Mouse (Mus musculus): ENCODE measurements around the gene Gm45716. TPM values are rescaled to one million over a fixed set of nuclear protein-coding genes. Genes with fewer than 3 reads are reported as not detected.

Gene Gm45716
- polyA plus RNA-seq (2021; fragmentation: Nextera tagmentation): 9.4 and 11.0 TPM in 2 replicates
- long read RNA-seq, experiment 1, partial matches to known transcripts: 21 of 21 reads
- long read RNA-seq, experiment 1, other reads (novel, unspliced or antisense): 0 of 21 reads
- long read RNA-seq, experiment 2, partial matches to known transcripts: 2 of 2 reads
- long read RNA-seq, experiment 2, other reads (novel, unspliced or antisense): 0 of 2 reads

GRCm38 (mm10) chr11:90187441-90187840, at the start of gene Gm45716:
TSS of gene Gm45716 (plus strand) at chr11:90187683.

GRCm38 (mm10) chr11:90249025-90249650, 61.7 kb downstream of the Gm45716 start, which contains the start of gene Mmd:
TSS of gene Mmd (plus strand) at chr11:90249456.

Other genes with a start within 250 kb of the Gm45716 start
- gene Pctp, start 184.8 kb upstream of the Gm45716 start, polyA plus RNA-seq (2021; fragmentation: Nextera tagmentation): 1.5 and 2.0 TPM in 2 replicates
- gene Tmem100, start 157.3 kb upstream of the Gm45716 start, polyA plus RNA-seq (2021; fragmentation: Nextera tagmentation): 17.7 and 18.7 TPM in 2 replicates
- 134 TPM in 2 replicates for gene Mmd, start 61.8 kb downstream of the Gm45716 start, polyA plus RNA-seq (2021; fragmentation: Nextera tagmentation)
- gene Hlf, start 203.2 kb downstream of the Gm45716 start, polyA plus RNA-seq (2021; fragmentation: Nextera tagmentation): 23.4 and 27.6 TPM in 2 replicates

Data from layer of hippocampus, adult 6 months (tissue).